Mouse (Mus musculus) cortical plate, adult 2 months (tissue): ENCODE results near the gene 1700017B05Rik.

Experiments
- CTCF ChIP-seq: fragments of 200-500 bp; IDR thresholded peaks from 2 replicates; pipeline ENCODE4 v1.5.1; 2011; ENCODE audit warnings: mild to moderate bottlenecking, control low read depth, low read length; ENCODE audit not compliant: insufficient read depth; ENCODE audit errors: extremely low read depth
- POLR2A ChIP-seq: fragments of 200-500 bp; IDR thresholded peaks from 2 replicates; pipeline ENCODE4 v1.6.1; 2011; ENCODE audit warnings: mild to moderate bottlenecking, low read length, control low read depth; ENCODE audit not compliant: insufficient read depth; ENCODE audit errors: extremely low read depth

DNA sequence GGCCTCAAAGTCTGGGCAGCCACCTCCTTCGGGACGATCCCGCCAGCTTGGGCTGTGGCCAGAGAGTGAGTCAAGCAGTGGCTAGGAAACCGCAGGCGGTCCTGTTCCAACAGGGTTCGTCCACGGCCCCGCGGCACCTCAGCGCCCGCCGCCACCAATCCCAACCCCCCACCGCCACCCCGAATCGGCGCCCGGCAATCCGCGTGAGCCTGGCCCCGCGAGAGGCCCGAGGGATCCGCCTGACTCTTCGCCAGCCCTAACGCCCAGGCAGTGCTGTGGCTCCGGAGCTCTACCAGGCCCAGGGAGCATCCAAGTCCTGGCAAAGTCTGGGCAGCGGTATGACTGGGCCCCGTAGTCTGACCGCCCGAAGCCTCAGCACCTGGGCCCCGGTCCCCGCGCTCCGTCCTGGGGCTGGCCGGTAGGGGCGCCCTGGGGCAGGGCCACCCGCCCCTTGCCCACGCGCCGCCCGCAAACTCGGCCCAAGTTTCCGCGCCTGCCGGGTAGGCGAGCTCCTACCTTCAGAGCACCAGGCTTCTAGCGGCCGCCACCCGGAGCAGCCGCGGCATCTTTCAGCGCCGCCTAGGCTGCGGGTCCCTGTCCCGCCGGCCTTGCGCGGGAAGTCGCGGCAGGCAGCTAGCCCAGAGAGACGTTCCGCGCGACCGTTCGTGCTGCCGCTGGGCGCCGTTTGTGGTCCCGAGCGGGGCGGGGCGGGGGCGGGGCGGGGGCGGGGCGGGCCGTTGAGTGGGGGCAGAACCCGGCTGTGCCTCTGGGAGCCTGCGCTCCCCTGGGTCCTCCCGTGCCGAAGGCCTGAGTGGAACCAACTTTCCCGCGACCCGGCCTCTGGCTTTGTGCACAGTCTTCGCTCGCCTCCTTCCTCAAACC lies at the start of gene 1700017B05Rik:
- TF ChIP-seq CTCF = no peak
- TF ChIP-seq POLR2A = no peak
